Mouse (Mus musculus) T-helper 17 cell (primary cell): ENCODE results near the gene Slc35e3.

Source experiments
- in situ Hi-C, 2 experiments: fragments of 300-600 bp; cut with MboI, MseI; formaldehyde crosslinking; loops; 1 replicate in 1 of 2; 2 replicates in 1 of 2; pipeline ENCODE4 v1.15.1; 2025; ENCODE audit warnings: high pct_unique_total_duplicates in 2 of 2

Slc35e3 gene

GRCm38 (mm10) chr10:117735396-117735795 is 10.8 kb downstream of the Slc35e3 start:
- in situ Hi-C loops = loop anchor here in 1 of 2 experiments (10.0 kb wide), 1 partner anchor 1171 kb away; no protein-coding TSS in a partner anchor

- in situ Hi-C loops = loop anchor here in 1 of 2 experiments (10.0 kb wide), 1 partner anchor 1169 kb away; no protein-coding TSS in a partner anchor
Observed at GRCm38 (mm10) chr10:117734104-117734852, 11.9 kb downstream of the Slc35e3 start.

GRCm38 (mm10) chr10:117733626-117734025 is 12.5 kb downstream of the Slc35e3 start:
- in situ Hi-C loops = loop anchor here in 1 of 2 experiments (10.0 kb wide), 1 partner anchor 1169 kb away; no protein-coding TSS in a partner anchor

GRCm38 (mm10) chr10:117732962-117733592 is 13.1 kb downstream of the Slc35e3 start:
- in situ Hi-C loops = loop anchor here in 1 of 2 experiments (10.0 kb wide), 1 partner anchor 1168 kb away; no protein-coding TSS in a partner anchor

- in situ Hi-C loops = loop anchor here in 1 of 2 experiments (10.0 kb wide), 1 partner anchor 1167 kb away; no protein-coding TSS in a partner anchor
Observed at GRCm38 (mm10) chr10:117732184-117732583, 14.0 kb downstream of the Slc35e3 start.

GRCm38 (mm10) chr10:117731244-117732101 is 14.7 kb downstream of the Slc35e3 start:
- in situ Hi-C loops = loop anchor here in 1 of 2 experiments (10.0 kb wide), 1 partner anchor 1167 kb away; no protein-coding TSS in a partner anchor

GRCm38 (mm10) chr10:117730637-117731203 is 15.4 kb downstream of the Slc35e3 start:
- in situ Hi-C loops = loop anchor here in 1 of 2 experiments (10.0 kb wide), 1 partner anchor 1166 kb away; no protein-coding TSS in a partner anchor

GRCm38 (mm10) chr10:117730140-117730539 is 16.0 kb downstream of the Slc35e3 start:
- in situ Hi-C loops = loop anchor here in 1 of 2 experiments (10.0 kb wide), 1 partner anchor 1165 kb away; no protein-coding TSS in a partner anchor

- in situ Hi-C loops = no loop called here
Observed at GRCm38 (mm10) chr10:117729139-117729814, 16.9 kb downstream of the Slc35e3 start.

GRCm38 (mm10) chr10:117728574-117728973 is 17.6 kb downstream of the Slc35e3 start:
- in situ Hi-C loops = no loop called here

- in situ Hi-C loops = no loop called here
Observed at GRCm38 (mm10) chr10:117727518-117728110, 18.6 kb downstream of the Slc35e3 start.

- in situ Hi-C loops = no loop called here
Observed at GRCm38 (mm10) chr10:117726888-117727385, 19.2 kb downstream of the Slc35e3 start.

- in situ Hi-C loops = no loop called here
Observed at GRCm38 (mm10) chr10:117726350-117726749, 19.8 kb downstream of the Slc35e3 start.

- in situ Hi-C loops = no loop called here
Observed at GRCm38 (mm10) chr10:117725671-117726070, 20.5 kb downstream of the Slc35e3 start.

GRCm38 (mm10) chr10:117724804-117725361 is 21.3 kb downstream of the Slc35e3 start:
- in situ Hi-C loops = no loop called here

GRCm38 (mm10) chr10:117724136-117724718 is 21.9 kb downstream of the Slc35e3 start:
- in situ Hi-C loops = no loop called here

- in situ Hi-C loops = no loop called here
Observed at GRCm38 (mm10) chr10:117718161-117719119, 27.7 kb downstream of the Slc35e3 start.

GRCm38 (mm10) chr10:117717583-117717982 is 28.6 kb downstream of the Slc35e3 start:
- in situ Hi-C loops = no loop called here
